Mouse (Mus musculus): ENCODE data around the gene Spp1. TPM values are rescaled to one million over a fixed set of nuclear protein-coding genes. Genes with fewer than 3 reads are reported as not detected.

The Spp1 gene
- polyA plus RNA-seq, 1 experiment from 2014 or later = 6.2 TPM

GRCm38 (mm10) chr5:104417721-104418120 lies 17.2 kb upstream of the Spp1 start:
- H3K27me3 ChIP-seq (ENCODE audit: control insufficient read depth, insufficient read depth, low read length) = no peaks in the 10 kb centered on the region
- H3K9ac ChIP-seq (replicated peaks; ENCODE audit: low read depth, low read length) = no peak overlapping the region
- ATAC-seq (ENCODE audit: low read depth) = no peak
- no peaks in the 10 kb centered on the region for H3K4me1 ChIP-seq (ENCODE audit: control insufficient read depth, insufficient read depth, low read length)
- H3K4me3 ChIP-seq (ENCODE audit: low read depth, low read length) = no peak overlapping the region
- H3K9me3 ChIP-seq (ENCODE audit: control insufficient read depth, low read length) = no peaks in the 10 kb centered on the region
- WGBS = 96% methylated on average over 1 of the region's 1 CpGs
- no peaks in the 10 kb centered on the region for H3K36me3 ChIP-seq (ENCODE audit: control insufficient read depth, insufficient read depth, low read length)
- no peak overlapping the region for H3K4me2 ChIP-seq (ENCODE audit: low read depth, low read length)
- no peak overlapping the region for H3K27ac ChIP-seq (ENCODE audit: low read depth, low read length)

DNA sequence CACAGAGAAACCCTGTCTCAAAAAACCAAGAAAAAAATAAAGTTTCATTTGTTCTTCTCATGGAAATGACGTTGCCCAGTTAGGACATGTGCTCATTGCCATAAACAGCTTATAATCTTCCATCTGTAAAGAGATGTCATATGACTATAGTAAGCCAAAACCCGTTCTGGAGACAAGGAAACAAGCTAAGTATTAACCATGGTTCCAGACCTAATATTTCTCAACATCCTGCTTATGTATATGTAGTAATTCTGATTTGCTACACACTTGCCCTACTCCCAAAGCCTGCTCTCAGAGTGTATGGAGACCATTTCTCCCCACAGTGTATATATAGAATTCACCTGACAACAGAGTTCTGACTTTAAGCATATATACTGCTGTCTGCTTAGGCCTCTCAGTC lies 12.9 kb upstream of the Spp1 start:
- H3K9me3 ChIP-seq (ENCODE audit: control insufficient read depth, low read length) = no peaks in the 10 kb centered on the region
- H3K27me3 ChIP-seq (ENCODE audit: control insufficient read depth, insufficient read depth, low read length) = no peaks in the 10 kb centered on the region
- no peak overlapping the region for H3K27ac ChIP-seq (ENCODE audit: low read depth, low read length)
- H3K36me3 ChIP-seq (ENCODE audit: control insufficient read depth, insufficient read depth, low read length) = no peaks in the 10 kb centered on the region
- H3K9ac ChIP-seq (replicated peaks; ENCODE audit: low read depth, low read length) = no peak overlapping the region
- WGBS = 77% methylated on average over 2 of the region's 2 CpGs
- H3K4me1 ChIP-seq (ENCODE audit: control insufficient read depth, insufficient read depth, low read length) = no peaks in the 10 kb centered on the region
- no peak overlapping the region for H3K4me3 ChIP-seq (ENCODE audit: low read depth, low read length)
- no peak for ATAC-seq (ENCODE audit: low read depth)
- H3K4me2 ChIP-seq (ENCODE audit: low read depth, low read length) = no peak overlapping the region

DNA sequence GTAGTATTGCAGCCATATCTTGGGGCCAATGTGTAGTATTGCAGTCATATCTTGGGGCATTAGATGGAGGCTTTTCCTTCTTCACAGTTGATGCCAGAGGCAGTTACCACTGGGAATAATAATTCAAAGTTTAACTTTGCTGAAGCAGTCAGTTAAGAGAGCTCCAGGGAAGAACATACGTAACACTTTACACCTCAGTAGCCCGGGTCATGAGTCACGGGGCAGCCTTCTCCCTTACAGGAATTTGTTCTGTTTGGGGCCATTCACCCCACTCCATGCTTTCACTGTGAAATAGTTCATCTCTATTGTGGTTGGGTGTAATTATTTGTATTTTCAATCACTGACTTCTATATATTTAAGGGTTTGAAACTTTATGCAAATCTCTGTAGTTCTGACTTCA lies 11.1 kb upstream of the Spp1 start:
- Histone ChIP-seq H3K4me3 (ENCODE audit: low read depth, low read length) (no peak overlapping the region), H3K9ac (replicated peaks; ENCODE audit: low read depth, low read length) (no peak overlapping the region), H3K4me1 (ENCODE audit: control insufficient read depth, insufficient read depth, low read length) (no peaks in the 10 kb centered on the region), H3K27ac (ENCODE audit: low read depth, low read length) (no peak overlapping the region), H3K9me3 (ENCODE audit: control insufficient read depth, low read length) (no peaks in the 10 kb centered on the region), H3K27me3 (ENCODE audit: control insufficient read depth, insufficient read depth, low read length) (no peaks in the 10 kb centered on the region), H3K4me2 (ENCODE audit: low read depth, low read length) (no peak overlapping the region), H3K36me3 (ENCODE audit: control insufficient read depth, insufficient read depth, low read length) (no peaks in the 10 kb centered on the region)
- 84% methylated on average over 3 of the region's 3 CpGs for WGBS
- no peak for ATAC-seq (ENCODE audit: low read depth)

DNA sequence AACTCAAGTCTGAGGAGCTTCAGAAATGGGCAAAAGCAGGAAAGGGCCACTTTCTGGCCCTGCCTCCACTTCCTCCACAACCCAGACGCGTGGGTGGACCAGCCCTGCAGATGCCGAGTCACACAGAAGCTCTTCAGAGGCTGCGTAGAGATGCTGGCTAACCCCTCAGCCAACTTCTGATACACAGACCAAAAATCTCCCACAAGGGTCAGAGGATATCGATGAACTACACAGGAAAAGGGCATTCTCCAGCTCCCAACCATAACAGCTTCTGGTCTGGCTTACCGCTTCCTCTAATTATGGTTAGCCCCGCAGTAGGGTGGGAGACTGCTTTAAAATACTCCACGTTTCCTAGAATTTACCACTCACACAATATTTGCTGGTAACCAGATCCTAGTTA lies 9.0 kb upstream of the Spp1 start:
- H3K9me3 ChIP-seq (ENCODE audit: control insufficient read depth, low read length) = no peaks in the 10 kb centered on the region
- H3K4me3 ChIP-seq (ENCODE audit: low read depth, low read length) = no peak overlapping the region
- H3K9ac ChIP-seq (replicated peaks; ENCODE audit: low read depth, low read length) = no peak overlapping the region
- H3K27me3 ChIP-seq (ENCODE audit: control insufficient read depth, insufficient read depth, low read length) = no peaks in the 10 kb centered on the region
- no peak for ATAC-seq (ENCODE audit: low read depth)
- H3K27ac ChIP-seq (ENCODE audit: low read depth, low read length) = no peak overlapping the region
- H3K4me2 ChIP-seq (ENCODE audit: low read depth, low read length) = no peak overlapping the region
- no peaks in the 10 kb centered on the region for H3K4me1 ChIP-seq (ENCODE audit: control insufficient read depth, insufficient read depth, low read length)
- WGBS = 89% methylated on average over 8 of the region's 8 CpGs
- H3K36me3 ChIP-seq (ENCODE audit: control insufficient read depth, insufficient read depth, low read length) = no peaks in the 10 kb centered on the region

DNA sequence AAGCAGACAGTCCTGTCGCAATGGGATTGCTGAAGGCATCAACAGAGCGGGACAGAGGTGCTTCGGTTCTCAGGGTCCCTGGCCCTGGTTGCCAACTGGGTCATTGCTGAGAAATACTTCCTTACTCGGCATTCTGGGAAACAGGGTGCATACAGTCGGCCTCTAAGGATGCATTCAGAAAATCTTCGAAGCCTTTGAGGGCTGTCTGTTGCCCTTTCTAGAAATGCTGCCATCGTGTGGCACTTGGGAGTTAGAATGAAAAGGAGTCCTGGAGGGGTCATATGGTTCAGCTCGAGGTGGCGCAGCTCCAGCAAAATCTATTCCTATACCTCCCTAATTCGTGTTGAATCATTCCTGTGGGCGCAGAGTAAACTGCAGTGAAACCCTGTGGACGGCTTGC lies 2.0 kb upstream of the Spp1 start:
- Histone ChIP-seq H3K4me3 (ENCODE audit: low read depth, low read length) (no peak overlapping the region), H3K27ac (ENCODE audit: low read depth, low read length) (no peak overlapping the region), H3K27me3 (ENCODE audit: control insufficient read depth, insufficient read depth, low read length) (no peaks in the 10 kb centered on the region), H3K4me2 (ENCODE audit: low read depth, low read length) (no peak overlapping the region), H3K9ac (replicated peaks; ENCODE audit: low read depth, low read length) (no peak overlapping the region), H3K36me3 (ENCODE audit: control insufficient read depth, insufficient read depth, low read length) (no peaks in the 10 kb centered on the region), H3K4me1 (ENCODE audit: control insufficient read depth, insufficient read depth, low read length) (no peaks in the 10 kb centered on the region), H3K9me3 (ENCODE audit: control insufficient read depth, low read length) (no peaks in the 10 kb centered on the region)
- WGBS = 44% methylated on average over 12 of the region's 12 CpGs
- no peak for ATAC-seq (ENCODE audit: low read depth)

- Histone ChIP-seq H3K27ac (ENCODE audit: low read depth, low read length) (no peak overlapping the region), H3K36me3 (ENCODE audit: control insufficient read depth, insufficient read depth, low read length) (no peaks in the 10 kb centered on the region), H3K9me3 (ENCODE audit: control insufficient read depth, low read length) (no peaks in the 10 kb centered on the region), H3K27me3 (ENCODE audit: control insufficient read depth, insufficient read depth, low read length) (no peaks in the 10 kb centered on the region), H3K4me3 (ENCODE audit: low read depth, low read length) (no peak overlapping the region), H3K4me2 (ENCODE audit: low read depth, low read length) (no peak overlapping the region), H3K4me1 (ENCODE audit: control insufficient read depth, insufficient read depth, low read length) (no peaks in the 10 kb centered on the region), H3K9ac (replicated peaks; ENCODE audit: low read depth, low read length) (no peak overlapping the region)
- 52% methylated on average over 6 of the region's 6 CpGs for whole genome bisulfite sequencing
- ATAC-seq (ENCODE audit: low read depth) = no peak
Observed at GRCm38 (mm10) chr5:104433968-104434565, 851 bp upstream of the Spp1 start.

DNA sequence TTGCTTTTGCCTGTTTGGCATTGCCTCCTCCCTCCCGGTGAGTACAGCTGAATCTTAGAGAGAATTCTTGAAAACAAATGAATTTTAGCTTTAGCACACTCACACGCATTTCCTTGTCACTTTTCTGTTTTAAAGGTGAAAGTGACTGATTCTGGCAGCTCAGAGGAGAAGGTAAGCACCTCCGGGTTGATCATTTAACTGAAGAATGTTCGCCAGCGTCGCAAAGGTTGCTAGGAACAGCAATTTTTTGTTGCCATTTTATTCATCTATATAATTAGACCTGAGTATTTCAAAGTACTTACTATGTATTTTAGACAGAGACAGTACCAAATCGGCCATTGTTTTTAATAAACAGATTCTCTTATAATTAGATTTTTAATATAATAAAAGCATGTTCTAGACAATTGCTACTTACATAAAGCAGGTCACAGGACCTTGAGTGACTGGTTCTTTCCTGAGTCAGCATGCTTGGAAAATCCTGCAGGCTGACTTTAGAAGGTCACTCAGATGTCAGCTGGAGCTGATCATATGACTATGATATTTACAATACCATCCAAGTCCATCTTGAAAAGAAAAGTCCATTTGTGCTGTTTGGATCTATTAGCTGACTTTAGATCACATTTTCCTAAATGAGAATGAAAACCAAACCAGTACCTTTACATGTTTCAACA lies 1.6 kb downstream of the Spp1 start:
- Histone ChIP-seq H3K27me3 (ENCODE audit: control insufficient read depth, insufficient read depth, low read length) (no peaks in the 10 kb centered on the region), H3K9me3 (ENCODE audit: control insufficient read depth, low read length) (no peaks in the 10 kb centered on the region), H3K4me1 (ENCODE audit: control insufficient read depth, insufficient read depth, low read length) (no peaks in the 10 kb centered on the region), H3K27ac (ENCODE audit: low read depth, low read length) (no peak overlapping the region), H3K4me3 (ENCODE audit: low read depth, low read length) (no peak overlapping the region), H3K9ac (replicated peaks; ENCODE audit: low read depth, low read length) (no peak overlapping the region), H3K36me3 (ENCODE audit: control insufficient read depth, insufficient read depth, low read length) (no peaks in the 10 kb centered on the region), H3K4me2 (ENCODE audit: low read depth, low read length) (no peak overlapping the region)
- 87% methylated on average over 7 of the region's 7 CpGs for WGBS
- no peak for ATAC-seq (ENCODE audit: low read depth)

- H3K4me1 ChIP-seq (ENCODE audit: control insufficient read depth, insufficient read depth, low read length) = no peaks in the 10 kb centered on the region
- H3K4me3 ChIP-seq (ENCODE audit: low read depth, low read length) = no peak overlapping the region
- H3K4me2 ChIP-seq (ENCODE audit: low read depth, low read length) = no peak overlapping the region
- no peak for ATAC-seq (ENCODE audit: low read depth)
- H3K9me3 ChIP-seq (ENCODE audit: control insufficient read depth, low read length) = no peaks in the 10 kb centered on the region
- no peak overlapping the region for H3K9ac ChIP-seq (replicated peaks; ENCODE audit: low read depth, low read length)
- H3K27ac ChIP-seq (ENCODE audit: low read depth, low read length) = no peak overlapping the region
- 75% methylated on average over 6 of the region's 6 CpGs for WGBS
- no peaks in the 10 kb centered on the region for H3K27me3 ChIP-seq (ENCODE audit: control insufficient read depth, insufficient read depth, low read length)
- H3K36me3 ChIP-seq (ENCODE audit: control insufficient read depth, insufficient read depth, low read length) = no peaks in the 10 kb centered on the region
Observed at GRCm38 (mm10) chr5:104442396-104442795, 7.5 kb downstream of the Spp1 start.

- Histone ChIP-seq H3K27ac (ENCODE audit: low read depth, low read length) (no peak overlapping the region), H3K4me1 (ENCODE audit: control insufficient read depth, insufficient read depth, low read length) (no peaks in the 10 kb centered on the region), H3K9ac (replicated peaks; ENCODE audit: low read depth, low read length) (no peak overlapping the region), H3K4me3 (ENCODE audit: low read depth, low read length) (no peak overlapping the region), H3K9me3 (ENCODE audit: control insufficient read depth, low read length) (no peaks in the 10 kb centered on the region), H3K36me3 (ENCODE audit: control insufficient read depth, insufficient read depth, low read length) (no peaks in the 10 kb centered on the region), H3K27me3 (ENCODE audit: control insufficient read depth, insufficient read depth, low read length) (no peaks in the 10 kb centered on the region), H3K4me2 (ENCODE audit: low read depth, low read length) (no peak overlapping the region)
- 48% methylated on average over 1 of the region's 1 CpGs for WGBS
- ATAC-seq (ENCODE audit: low read depth) = no peak
Observed at GRCm38 (mm10) chr5:104442850-104443249, 7.9 kb downstream of the Spp1 start.

Data from neural tube, embryonic 14.5 days (tissue).